Mouse (Mus musculus) inflammation-experienced regulatory T-cells, adult 6 months (primary cell): ENCODE results near the gene Acp4. TPM values are rescaled to one million over a fixed set of nuclear protein-coding genes. Genes with fewer than 3 reads are reported as not detected.

Experiments
- polyA plus RNA-seq, 3 experiments: library from polyadenylated mRNA; unstranded; fragments of 100-300 nt; shearing (Covaris generic); gene quantifications; one replicate each; pipeline ENCODE4 v1.2.1; 2017

The Acp4 gene
- polyA plus RNA-seq, 3 experiments from 2014 or later = not detected

Other genes starting within 250 kb of the Acp4 start
- gene Klk1b26, start 245.2 kb downstream of the Acp4 start, polyA plus RNA-seq = not detected
- 1 to 10 TPM; 3.3 to 6.3 (median 4.1) TPM for gene Klk1b27, start 205.1 kb downstream of the Acp4 start, polyA plus RNA-seq
- gene Klk1b21, start 155.1 kb downstream of the Acp4 start, polyA plus RNA-seq = not detected
- not detected for gene Klk1b22, start 144.7 kb downstream of the Acp4 start, polyA plus RNA-seq
- gene Klk1b16, start 120.6 kb downstream of the Acp4 start, polyA plus RNA-seq = not detected
- gene Klk1b24, start 69.1 kb downstream of the Acp4 start, polyA plus RNA-seq = not detected
- not detected for gene Klk1b3, start 59.2 kb downstream of the Acp4 start, polyA plus RNA-seq
- not detected for gene Klk1b4, start 49.9 kb downstream of the Acp4 start, polyA plus RNA-seq
- gene Klk1b5, start 41.4 kb downstream of the Acp4 start, polyA plus RNA-seq = not detected
- under 1 TPM in 1 of 3 experiments, not detected in 2; 0.44 TPM for gene Klk1, start 32.0 kb downstream of the Acp4 start, polyA plus RNA-seq
- under 1 TPM in 1 of 3 experiments, not detected in 2; 0.38 TPM for gene Gm36864, start 21.2 kb downstream of the Acp4 start, polyA plus RNA-seq
- gene 1700028J19Rik, start 10.7 kb downstream of the Acp4 start, polyA plus RNA-seq = 1 to 10 TPM; 1.3 to 2.5 (median 1.6) TPM
- 100 to 1,000 TPM in 1 of 3 experiments, 10 to 100 TPM in 2; 47.7 to 133 (median 97.4) TPM for gene 2410002F23Rik, start 10.7 kb downstream of the Acp4 start, polyA plus RNA-seq
- not detected for gene Gm15517, start 4.1 kb upstream of the Acp4 start, polyA plus RNA-seq
- under 1 TPM; 0.28 to 0.62 (median 0.34) TPM for gene Clec11a, start 49.5 kb upstream of the Acp4 start, polyA plus RNA-seq
- gene Shank1, start 52.9 kb upstream of the Acp4 start, polyA plus RNA-seq = under 1 TPM; 0.15 to 0.62 (median 0.20) TPM
- not detected for gene Syt3, start 126.7 kb upstream of the Acp4 start, polyA plus RNA-seq
- not detected for gene 1700008O03Rik, start 128.4 kb upstream of the Acp4 start, polyA plus RNA-seq
- not detected for gene Lrrc4b, start 171.6 kb upstream of the Acp4 start, polyA plus RNA-seq
- gene Aspdh, start 208.0 kb upstream of the Acp4 start, polyA plus RNA-seq = not detected
- gene Josd2, start 210.6 kb upstream of the Acp4 start, polyA plus RNA-seq = 10 to 100 TPM; 46.9 to 62.6 (median 47.0) TPM
- gene Emc10, start 239.2 kb upstream of the Acp4 start, polyA plus RNA-seq = 10 to 100 TPM; 21.0 to 22.5 (median 22.3) TPM
- 1 to 10 TPM; 2.7 to 5.2 (median 3.9) TPM for gene Fam71e1, start 239.2 kb upstream of the Acp4 start, polyA plus RNA-seq